10 mouse cellular contexts compared by ENCODE assay signal in the genomic region with DNA sequence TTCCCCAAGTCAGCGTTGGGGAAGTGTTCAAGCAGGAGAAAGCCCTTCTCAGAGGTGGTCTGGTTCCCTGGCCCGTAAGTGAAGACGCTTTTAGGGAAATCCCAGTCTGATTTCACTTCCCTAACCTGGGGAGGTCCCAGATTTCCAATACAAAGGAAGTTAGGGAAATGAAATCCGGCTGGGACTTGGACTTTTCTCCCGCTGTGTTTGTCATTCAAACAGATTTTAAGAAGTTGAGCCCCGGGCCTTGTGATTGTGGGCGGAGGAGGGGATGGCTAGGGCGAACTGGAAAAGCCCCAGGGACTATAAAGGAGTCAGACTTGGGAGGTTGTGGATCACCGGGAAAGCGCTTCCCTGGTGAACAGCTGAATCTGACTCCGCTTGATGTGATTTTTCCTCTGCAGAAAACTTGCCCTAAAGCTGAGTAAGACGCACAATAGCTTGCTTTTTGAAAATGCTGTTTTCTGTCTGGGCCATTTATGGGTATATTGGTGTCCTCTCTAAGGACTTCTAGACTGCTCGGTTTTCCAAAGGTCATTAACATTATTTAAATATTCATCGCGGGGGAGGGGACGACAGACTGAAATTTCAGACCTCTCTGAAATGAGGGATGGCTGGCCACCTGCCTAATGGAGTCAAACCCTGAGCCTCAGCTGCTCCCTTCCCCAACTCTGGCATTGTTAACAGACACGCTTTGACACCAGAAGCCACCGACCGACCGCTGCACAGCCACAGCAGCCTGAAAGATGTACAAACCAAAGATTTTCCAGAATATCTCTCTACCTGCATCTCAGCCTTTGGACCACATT.
DNase-seq lines count a peak whose midpoint lies in the region; ATAC-seq lines count a peak whose summit lies in the region.
"Had no signal": no experiment of that assay in that cellular context is flagged by ENCODE, and none has a peak within 500 bp of the region (broad histone marks: within the 10 kb centered on the region; RNA-seq: fewer than 3 reads in every experiment).

No protein-coding gene starts in this region.

- no peaks in the 10 kb centered on the region for H3K9me3 ChIP-seq in kidney, embryonic 14.5 days (ENCODE audit: control insufficient read depth, low read length)
- no peaks in the 10 kb centered on the region for H3K9me3 ChIP-seq in hindbrain, embryonic 13.5 days

- WGBS in kidney, embryonic 14.5 days = 3% methylated on average over 20 of the region's 20 CpGs
- 2% methylated on average over 20 of the region's 20 CpGs for WGBS in hindbrain, embryonic 13.5 days

- peaks cover 15% of the 10 kb centered on the region for H3K27me3 ChIP-seq in kidney, embryonic 14.5 days (ENCODE audit: control insufficient read depth, insufficient read depth, low read length)
- no peaks in the 10 kb centered on the region for H3K27me3 ChIP-seq in hindbrain, embryonic 13.5 days
- H3K27me3 ChIP-seq: Patski had no signal

- H3K9ac ChIP-seq in kidney, embryonic 14.5 days (ENCODE audit: low read depth, low read length) = no peak overlapping the region
- H3K9ac ChIP-seq in hindbrain, embryonic 13.5 days = no peak overlapping the region

- H3K4me3 ChIP-seq in kidney, embryonic 14.5 days (ENCODE audit: low read length) = no peak overlapping the region; the same call in 1 of the 2 replicates
- no peak overlapping the region for H3K4me3 ChIP-seq in hindbrain, embryonic 13.5 days

- H3K4me2 ChIP-seq in kidney, embryonic 14.5 days (replicated peaks; ENCODE audit: low read depth, low read length) = peak overlapping the region; percentile 15
- H3K4me2 ChIP-seq in hindbrain, embryonic 13.5 days = peak overlapping the region; percentile 35

- H3K4me1 ChIP-seq in kidney, embryonic 14.5 days (ENCODE audit: control insufficient read depth, insufficient read depth, low read length) = peaks cover 22% of the 10 kb centered on the region; the same call in 1 of the 2 replicates
- H3K4me1 ChIP-seq in hindbrain, embryonic 13.5 days (replicated peaks) = peaks cover 33% of the 10 kb centered on the region

- DNase-seq in kidney, postnatal 14 days = no peak
- peak; percentile 64 for DNase-seq in embryo, embryonic 10 days (ENCODE audit: low spot score)
- DNase-seq in neural tube, embryonic 10.5 days (ENCODE audit: extremely low spot score, low spot score) = peak; percentile 49
- DNase-seq in testis, postnatal 14 days (ENCODE audit: low spot score) = no peak
- no peak for DNase-seq in kidney, postnatal 10 days

- H3K36me3 ChIP-seq in kidney, embryonic 14.5 days (ENCODE audit: control insufficient read depth, insufficient read depth, low read length) = no peaks in the 10 kb centered on the region
- no peaks in the 10 kb centered on the region for H3K36me3 ChIP-seq in hindbrain, embryonic 13.5 days

- peak; percentile 54 for ATAC-seq in kidney, embryonic 14.5 days (ENCODE audit: low FRiP score, low TSS enrichment)
- peak; percentile 29; the same call in 1 of the 2 replicates for ATAC-seq in hindbrain, embryonic 13.5 days (ENCODE audit: low FRiP score)
- no peak for ATAC-seq in CD4-positive, CD25-positive, alpha-beta regulatory T cell, adult 4 months

- no peak overlapping the region for H3K27ac ChIP-seq in kidney, embryonic 14.5 days (ENCODE audit: low read depth, low read length)
- peak overlapping the region; percentile 64 for H3K27ac ChIP-seq in hindbrain, embryonic 13.5 days
- H3K27ac ChIP-seq: macrophage had no signal

Comparison
In these comparisons a context has a peak if more than half of its experiments do, and no peak if none do; other contexts are left out.
1. DNase-seq: peak in embryo, embryonic 10 days (single experiment) and neural tube, embryonic 10.5 days (single experiment); none in kidney, postnatal 14 days (single experiment), testis, postnatal 14 days (single experiment) and kidney, postnatal 10 days (single experiment).